ENCODE assay signal across 9 mouse cellular contexts in genomic region chr9:64272611-64273010, GRCm38 (mm10). TPM values are rescaled to one million over a fixed set of nuclear protein-coding genes. Genes with fewer than 3 reads are reported as not detected.
DNase-seq lines count a peak whose midpoint lies in the region; ATAC-seq and TF ChIP-seq lines count a peak whose summit lies in the region.
"Had no signal": no experiment of that assay in that cellular context is flagged by ENCODE, and none has a peak within 500 bp of the region (broad histone marks: within the 10 kb centered on the region; RNA-seq: fewer than 3 reads in every experiment).

No protein-coding gene starts in this region.

- H3K4me1 ChIP-seq in hindbrain, embryonic 11.5 days (replicated peaks; ENCODE audit: control insufficient read depth, insufficient read depth, low read length) = no peaks in the 10 kb centered on the region
- no peaks in the 10 kb centered on the region for H3K4me1 ChIP-seq in hindbrain, embryonic 13.5 days (replicated peaks)
- H3K4me1 ChIP-seq in E14TG2a.4 (replicated peaks; ENCODE audit: low read depth, low read length) = peaks cover 44% of the 10 kb centered on the region
- H3K4me1 ChIP-seq in neural tube, embryonic 11.5 days (ENCODE audit: control insufficient read depth, insufficient read depth, low read length) = no peaks in the 10 kb centered on the region

- H3K4me2 ChIP-seq in hindbrain, embryonic 11.5 days (replicated peaks; ENCODE audit: low read depth, low read length) = no peak overlapping the region
- H3K4me2 ChIP-seq in hindbrain, embryonic 13.5 days = no peak overlapping the region
- H3K4me2 ChIP-seq in neural tube, embryonic 11.5 days (ENCODE audit: low read depth) = no peak overlapping the region

- no peak overlapping the region for H3K27ac ChIP-seq in hindbrain, embryonic 11.5 days (ENCODE audit: low read depth, low read length)
- no peak overlapping the region for H3K27ac ChIP-seq in hindbrain, embryonic 13.5 days
- no peak overlapping the region for H3K27ac ChIP-seq in neural tube, embryonic 11.5 days (ENCODE audit: low read depth, low read length)

- H3K27me3 ChIP-seq in hindbrain, embryonic 11.5 days (ENCODE audit: control insufficient read depth, insufficient read depth, low read length) = no peaks in the 10 kb centered on the region
- H3K27me3 ChIP-seq in hindbrain, embryonic 13.5 days = no peaks in the 10 kb centered on the region
- H3K27me3 ChIP-seq in E14TG2a.4 (ENCODE audit: insufficient read depth, low read length) = no peaks in the 10 kb centered on the region
- no peaks in the 10 kb centered on the region for H3K27me3 ChIP-seq in neural tube, embryonic 11.5 days (ENCODE audit: control insufficient read depth, insufficient read depth, low read length)

- no peak for ATAC-seq in hindbrain, embryonic 11.5 days (ENCODE audit: low FRiP score)
- ATAC-seq in hindbrain, embryonic 13.5 days (ENCODE audit: low FRiP score) = no peak
- no peak for ATAC-seq in neural tube, embryonic 11.5 days (ENCODE audit: insufficient read depth, low FRiP score, low TSS enrichment)
- ATAC-seq in activated CD4-positive, CD25-positive, alpha-beta regulatory T cell, adult 4 months = no peak

- 44% methylated on average over 7 of the region's 7 CpGs for WGBS in hindbrain, embryonic 11.5 days
- 50% methylated on average over 7 of the region's 7 CpGs for WGBS in hindbrain, embryonic 13.5 days
- 54% methylated on average over 7 of the region's 7 CpGs for WGBS in neural tube, embryonic 11.5 days

- no peaks in the 10 kb centered on the region for H3K36me3 ChIP-seq in hindbrain, embryonic 11.5 days (ENCODE audit: control insufficient read depth, insufficient read depth, low read length)
- H3K36me3 ChIP-seq in hindbrain, embryonic 13.5 days = no peaks in the 10 kb centered on the region
- no peaks in the 10 kb centered on the region for H3K36me3 ChIP-seq in E14TG2a.4 (ENCODE audit: insufficient read depth, low read length)
- no peaks in the 10 kb centered on the region for H3K36me3 ChIP-seq in neural tube, embryonic 11.5 days (ENCODE audit: control insufficient read depth, insufficient read depth, low read length)

- H3K4me3 ChIP-seq in hindbrain, embryonic 11.5 days (ENCODE audit: low read depth, low read length) = no peak overlapping the region
- no peak overlapping the region for H3K4me3 ChIP-seq in hindbrain, embryonic 13.5 days
- peak overlapping the region; percentile 62 for H3K4me3 ChIP-seq in E14TG2a.4 (replicated peaks; ENCODE audit: low read length)
- no peak overlapping the region for H3K4me3 ChIP-seq in neural tube, embryonic 11.5 days (ENCODE audit: low read depth, low read length)

- no peaks in the 10 kb centered on the region for H3K9me3 ChIP-seq in hindbrain, embryonic 11.5 days (ENCODE audit: control insufficient read depth, low read length)
- no peaks in the 10 kb centered on the region for H3K9me3 ChIP-seq in hindbrain, embryonic 13.5 days
- H3K9me3 ChIP-seq in E14TG2a.4 (ENCODE audit: low read length) = no peaks in the 10 kb centered on the region
- H3K9me3 ChIP-seq in neural tube, embryonic 11.5 days (ENCODE audit: control insufficient read depth, low read length) = no peaks in the 10 kb centered on the region

- H3K9ac ChIP-seq in hindbrain, embryonic 11.5 days (ENCODE audit: low read depth, low read length) = no peak overlapping the region
- no peak overlapping the region for H3K9ac ChIP-seq in hindbrain, embryonic 13.5 days
- no peak overlapping the region for H3K9ac ChIP-seq in neural tube, embryonic 11.5 days (ENCODE audit: low read length)

- TF ChIP-seq CTCF in E14TG2a.4 (conservative IDR thresholded peaks at IDR 0.05; ENCODE audit: low read length) = peak; percentile 39

- peak; percentile 49 for DNase-seq in hindbrain, embryonic 11.5 days (ENCODE audit: low spot score)
- peak; percentile 65 for DNase-seq in adrenal gland, postnatal 14 days
- peak; percentile 40 for DNase-seq in gastrocnemius, postnatal 10 days
- DNase-seq in left cerebral cortex, adult 18-20 months (ENCODE audit: low spot score in 2 of 2) = peak; percentile 47 to 54
- DNase-seq in neural tube, embryonic 11.5 days (ENCODE audit: low spot score) = peak; percentile 37

RNA-seq across cellular contexts. Expression of gene Tipin, which starts 8.8 kb away (rescaled TPM):
- 226 and 233 TPM in 2 replicates for polyA plus RNA-seq in hindbrain, embryonic 11.5 days (2014; fragmentation: Nextera tagmentation; extraction: Ambion mirVana)
- 88.3 and 90.3 TPM in 2 replicates for polyA plus RNA-seq in hindbrain, embryonic 13.5 days (2015; fragmentation: Nextera tagmentation; extraction: Ambion mirVana)
- 29.8 and 32.3 TPM in 2 replicates for total RNA-seq in adrenal gland, postnatal 14 days (2021)
- total RNA-seq in gastrocnemius, postnatal 10 days (2021) = 10 to 100 TPM; 19.2 to 24.3 TPM
- total RNA-seq in left cerebral cortex, adult 18-20 months (2021) = 10 to 100 TPM; 12.9 to 13.8 TPM
- 218 and 240 TPM in 2 replicates for polyA plus RNA-seq in neural tube, embryonic 11.5 days (2014; fragmentation: Nextera tagmentation; extraction: Ambion mirVana)
- polyA plus RNA-seq in activated CD4-positive, CD25-positive, alpha-beta regulatory T cell, adult 4 months (2017; shearing (Covaris generic)) = 10 to 100 TPM; 74.5 to 93.6 TPM

RNA-seq across cellular contexts. Expression of gene Map2k1, which starts 19.2 kb away (rescaled TPM):
- 71.8 and 79.1 TPM in 2 replicates for polyA plus RNA-seq in hindbrain, embryonic 11.5 days (2014; fragmentation: Nextera tagmentation; extraction: Ambion mirVana)
- polyA plus RNA-seq in hindbrain, embryonic 13.5 days (2015; fragmentation: Nextera tagmentation; extraction: Ambion mirVana) = 51.2 and 52.0 TPM in 2 replicates
- 55.4 and 58.9 TPM in 2 replicates for total RNA-seq in adrenal gland, postnatal 14 days (2021)
- 10 to 100 TPM; 69.8 to 71.6 TPM for total RNA-seq in gastrocnemius, postnatal 10 days (2021)
- total RNA-seq in left cerebral cortex, adult 18-20 months (2021) = 100 to 1,000 TPM; 292 to 323 TPM
- 81.0 and 84.5 TPM in 2 replicates for polyA plus RNA-seq in neural tube, embryonic 11.5 days (2014; fragmentation: Nextera tagmentation; extraction: Ambion mirVana)
- 10 to 100 TPM; 22.9 to 26.6 TPM for polyA plus RNA-seq in activated CD4-positive, CD25-positive, alpha-beta regulatory T cell, adult 4 months (2017; shearing (Covaris generic))

RNA-seq across cellular contexts. Expression of gene Uchl4, which starts 37.6 kb away (rescaled TPM):
- 4.0 and 5.2 TPM in 2 replicates for polyA plus RNA-seq in hindbrain, embryonic 11.5 days (2014; fragmentation: Nextera tagmentation; extraction: Ambion mirVana)
- polyA plus RNA-seq in hindbrain, embryonic 13.5 days (2015; fragmentation: Nextera tagmentation; extraction: Ambion mirVana) = 2.9 and 3.1 TPM in 2 replicates
- 1.5 and 3.0 TPM in 2 replicates for total RNA-seq in adrenal gland, postnatal 14 days (2021)
- total RNA-seq in gastrocnemius, postnatal 10 days (2021) = 1 to 10 TPM; 2.0 to 2.9 TPM
- total RNA-seq in left cerebral cortex, adult 18-20 months (2021) = 1 to 10 TPM; 1.9 to 3.7 TPM
- 1.7 and 2.4 TPM in 2 replicates for polyA plus RNA-seq in neural tube, embryonic 11.5 days (2014; fragmentation: Nextera tagmentation; extraction: Ambion mirVana)
- 10 to 100 TPM in 1 of 2 experiments, 1 to 10 TPM in 1; 4.4 to 12.2 TPM for polyA plus RNA-seq in activated CD4-positive, CD25-positive, alpha-beta regulatory T cell, adult 4 months (2017; shearing (Covaris generic))
- polyA plus RNA-seq: gonadal fat pad, adult 2 months had no signal
